ENCODE assay signal across 8 mouse cellular contexts in genomic region chrX:136115419-136115961, GRCm38 (mm10). TPM values are rescaled to one million over a fixed set of nuclear protein-coding genes. Genes with fewer than 3 reads are reported as not detected.
DNase-seq lines count a peak whose midpoint lies in the region; ATAC-seq and TF ChIP-seq lines count a peak whose summit lies in the region.

No protein-coding gene starts in this region.

- 22% methylated on average over 23 of the region's 23 CpGs for WGBS in heart, embryonic 12.5 days
- WGBS in embryonic facial prominence, embryonic 10.5 days, result 26% methylated on average over 23 of the region's 23 CpGs
- WGBS in hindbrain, embryonic 15.5 days, result 26% methylated on average over 23 of the region's 23 CpGs
- 25% methylated on average over 23 of the region's 23 CpGs for WGBS in limb, embryonic 13.5 days
- 8% methylated on average over 23 of the region's 23 CpGs for WGBS in thymus, adult 2 months

- no peak for TF ChIP-seq CTCF in thymus, adult 2 months (IDR thresholded peaks at IDR 0.05; ENCODE audit: borderline replicate concordance, control insufficient read depth, extremely low read depth, insufficient read depth, low read length, poor library complexity)

- H3K27ac ChIP-seq in heart, embryonic 12.5 days (ENCODE audit: poor library complexity, severe bottlenecking), result peak overlapping the region; percentile 51; the same call in 1 of the 2 replicates
- peak overlapping the region; percentile 81 for H3K27ac ChIP-seq in embryonic facial prominence, embryonic 10.5 days (replicated peaks)
- H3K27ac ChIP-seq in hindbrain, embryonic 15.5 days (replicated peaks), result peak overlapping the region; percentile 93
- no peak overlapping the region for H3K27ac ChIP-seq in limb, embryonic 13.5 days
- no peak overlapping the region for H3K27ac ChIP-seq in thymus, adult 2 months (ENCODE audit: control insufficient read depth, insufficient read depth, low read length)

- peak; percentile 79 for ATAC-seq in heart, embryonic 12.5 days (ENCODE audit: insufficient number of reproducible peaks, low FRiP score)
- peak; percentile 100 for ATAC-seq in hindbrain, embryonic 15.5 days (ENCODE audit: low FRiP score, low read depth)
- peak; percentile 99 for ATAC-seq in limb, embryonic 13.5 days (ENCODE audit: low FRiP score, low read depth)

- TF ChIP-seq POLR2A in thymus, adult 2 months (IDR thresholded peaks at IDR 0.05; ENCODE audit: control insufficient read depth, extremely low read depth, insufficient read depth, low read length, poor library complexity), result no peak

- H3K4me3 ChIP-seq in heart, embryonic 12.5 days, result peak overlapping the region; percentile 49
- H3K4me3 ChIP-seq in embryonic facial prominence, embryonic 10.5 days, result peak overlapping the region; percentile 59
- peak overlapping the region; percentile 49 for H3K4me3 ChIP-seq in hindbrain, embryonic 15.5 days
- peak overlapping the region; percentile 46 for H3K4me3 ChIP-seq in limb, embryonic 13.5 days
- no peak overlapping the region for H3K4me3 ChIP-seq in thymus, adult 2 months (ENCODE audit: control insufficient read depth, insufficient read depth, low read length)

- no peaks in the 10 kb centered on the region for H3K9me3 ChIP-seq in heart, embryonic 12.5 days (replicated peaks)
- H3K9me3 ChIP-seq in embryonic facial prominence, embryonic 10.5 days, result no peaks in the 10 kb centered on the region
- H3K9me3 ChIP-seq in hindbrain, embryonic 15.5 days, result no peaks in the 10 kb centered on the region
- H3K9me3 ChIP-seq in limb, embryonic 13.5 days, result no peaks in the 10 kb centered on the region

- no peak for DNase-seq in heart, adult 18-20 months
- DNase-seq in ZHBTc4 (ENCODE audit: low read depth, low spot score), result peak; percentile 78
- DNase-seq in embryonic facial prominence, embryonic 10.5 days (ENCODE audit: low spot score), result peak; percentile 84
- DNase-seq in retina, embryonic 14.5 days (ENCODE audit: low spot score), result peak; percentile 77
- DNase-seq in thymus, adult 2 months, result no peak

- 0 out of 2 replicates have a peak, but pooled peaks cover 13% of the 10 kb centered on the region for H3K27me3 ChIP-seq in heart, embryonic 12.5 days (replicated peaks)
- H3K27me3 ChIP-seq in embryonic facial prominence, embryonic 10.5 days (replicated peaks; ENCODE audit: low read depth, poor library complexity, severe bottlenecking), result peaks cover 36% of the 10 kb centered on the region
- H3K27me3 ChIP-seq in hindbrain, embryonic 15.5 days, result 0 out of 2 replicates have a peak, but pooled peaks cover 3% of the 10 kb centered on the region
- H3K27me3 ChIP-seq in limb, embryonic 13.5 days, result peaks cover 38% of the 10 kb centered on the region; the same call in 1 of the 2 replicates
- H3K27me3 ChIP-seq in thymus, adult 2 months (ENCODE audit: control insufficient read depth, insufficient read depth, low read length), result no peaks in the 10 kb centered on the region

- peak overlapping the region; percentile 68 for H3K4me2 ChIP-seq in heart, embryonic 12.5 days
- peak overlapping the region; percentile 53 for H3K4me2 ChIP-seq in hindbrain, embryonic 15.5 days
- H3K4me2 ChIP-seq in limb, embryonic 13.5 days (replicated peaks), result peak overlapping the region; percentile 62

- no peak overlapping the region for H3K9ac ChIP-seq in heart, embryonic 12.5 days
- H3K9ac ChIP-seq in hindbrain, embryonic 15.5 days, result peak overlapping the region; percentile 37; the same call in 1 of the 2 replicates
- peak overlapping the region; percentile 53 for H3K9ac ChIP-seq in limb, embryonic 13.5 days

- H3K4me1 ChIP-seq in heart, embryonic 12.5 days (replicated peaks), result no peaks in the 10 kb centered on the region
- no peaks in the 10 kb centered on the region for H3K4me1 ChIP-seq in embryonic facial prominence, embryonic 10.5 days
- no peaks in the 10 kb centered on the region; the same call in 1 of the 2 replicates for H3K4me1 ChIP-seq in hindbrain, embryonic 15.5 days (replicated peaks)
- H3K4me1 ChIP-seq in limb, embryonic 13.5 days, result no peaks in the 10 kb centered on the region
- no peaks in the 10 kb centered on the region for H3K4me1 ChIP-seq in thymus, adult 2 months (replicated peaks; ENCODE audit: control insufficient read depth, insufficient read depth, low read length)

- no peaks in the 10 kb centered on the region for H3K36me3 ChIP-seq in heart, embryonic 12.5 days
- no peaks in the 10 kb centered on the region for H3K36me3 ChIP-seq in embryonic facial prominence, embryonic 10.5 days (replicated peaks)
- H3K36me3 ChIP-seq in hindbrain, embryonic 15.5 days, result no peaks in the 10 kb centered on the region
- H3K36me3 ChIP-seq in limb, embryonic 13.5 days, result no peaks in the 10 kb centered on the region
- no peaks in the 10 kb centered on the region for H3K36me3 ChIP-seq in thymus, adult 2 months (ENCODE audit: control insufficient read depth, insufficient read depth, low read length)

RNA-seq across cellular contexts. Expression of gene Bex4, which starts 23.3 kb away (rescaled TPM):
- 216 and 218 TPM in 2 replicates for polyA plus RNA-seq in heart, embryonic 12.5 days (2016; fragmentation: Nextera tagmentation; extraction: Ambion mirVana)
- under 1 TPM; 0.87 to 0.98 TPM for total RNA-seq in heart, adult 18-20 months (2021)
- 96.6 and 96.9 TPM in 2 replicates for polyA plus RNA-seq in embryonic facial prominence, embryonic 10.5 days (2016; fragmentation: Nextera tagmentation; extraction: Ambion mirVana)
- 142 and 146 TPM in 2 replicates for polyA plus RNA-seq in hindbrain, embryonic 15.5 days (2015; fragmentation: Nextera tagmentation; extraction: Ambion mirVana)
- 59.2 and 60.1 TPM in 2 replicates for polyA plus RNA-seq in limb, embryonic 13.5 days (2015; fragmentation: Nextera tagmentation; extraction: Ambion mirVana)
- not detected in 2 replicates for polyA plus RNA-seq in thymus, adult 2 months (2012; rRNA removed)

RNA-seq across cellular contexts. Expression of gene Nxf3, which starts 30.4 kb away (rescaled TPM):
- 0.68 and 0.78 TPM in 2 replicates for polyA plus RNA-seq in heart, embryonic 12.5 days (2016; fragmentation: Nextera tagmentation; extraction: Ambion mirVana)
- total RNA-seq in heart, adult 18-20 months (2021), result not detected
- not detected in 2 replicates for polyA plus RNA-seq in embryonic facial prominence, embryonic 10.5 days (2016; fragmentation: Nextera tagmentation; extraction: Ambion mirVana)
- polyA plus RNA-seq in hindbrain, embryonic 15.5 days (2015; fragmentation: Nextera tagmentation; extraction: Ambion mirVana), result not detected in 2 replicates
- polyA plus RNA-seq in limb, embryonic 13.5 days (2015; fragmentation: Nextera tagmentation; extraction: Ambion mirVana), result not detected in 2 replicates
- 0.03 TPM in 1 of 2 replicates, not detected in the other for polyA plus RNA-seq in thymus, adult 2 months (2012; rRNA removed)

RNA-seq across cellular contexts. Expression of gene Bex2, which starts 47.5 kb away (rescaled TPM):
- 44.0 and 50.0 TPM in 2 replicates for polyA plus RNA-seq in heart, embryonic 12.5 days (2016; fragmentation: Nextera tagmentation; extraction: Ambion mirVana)
- total RNA-seq in heart, adult 18-20 months (2021), result not detected
- 249 and 257 TPM in 2 replicates for polyA plus RNA-seq in embryonic facial prominence, embryonic 10.5 days (2016; fragmentation: Nextera tagmentation; extraction: Ambion mirVana)
- 704 and 736 TPM in 2 replicates for polyA plus RNA-seq in hindbrain, embryonic 15.5 days (2015; fragmentation: Nextera tagmentation; extraction: Ambion mirVana)
- 143 and 161 TPM in 2 replicates for polyA plus RNA-seq in limb, embryonic 13.5 days (2015; fragmentation: Nextera tagmentation; extraction: Ambion mirVana)
- 0.64 and 1.1 TPM in 2 replicates for polyA plus RNA-seq in thymus, adult 2 months (2012; rRNA removed)

RNA-seq across cellular contexts. Expression of gene Tceal8, which starts 56.7 kb away (rescaled TPM):
- 265 and 277 TPM in 2 replicates for polyA plus RNA-seq in heart, embryonic 12.5 days (2016; fragmentation: Nextera tagmentation; extraction: Ambion mirVana)
- total RNA-seq in heart, adult 18-20 months (2021), result 10 to 100 TPM; 12.3 to 14.7 TPM
- 209 and 213 TPM in 2 replicates for polyA plus RNA-seq in embryonic facial prominence, embryonic 10.5 days (2016; fragmentation: Nextera tagmentation; extraction: Ambion mirVana)
- polyA plus RNA-seq in hindbrain, embryonic 15.5 days (2015; fragmentation: Nextera tagmentation; extraction: Ambion mirVana), result 119 and 125 TPM in 2 replicates
- polyA plus RNA-seq in limb, embryonic 13.5 days (2015; fragmentation: Nextera tagmentation; extraction: Ambion mirVana), result 217 and 223 TPM in 2 replicates
- polyA plus RNA-seq in thymus, adult 2 months (2012; rRNA removed), result 0.96 and 1.2 TPM in 2 replicates

Comparison
In these comparisons a context has a peak if more than half of its experiments do, and no peak if none do; other contexts are left out.
1. H3K27ac ChIP-seq: peak in heart, embryonic 12.5 days (single experiment), embryonic facial prominence, embryonic 10.5 days (single experiment) and hindbrain, embryonic 15.5 days (single experiment); none in limb, embryonic 13.5 days (single experiment) and thymus, adult 2 months (single experiment).
2. DNase-seq: peak in ZHBTc4 (single experiment), embryonic facial prominence, embryonic 10.5 days (single experiment) and retina, embryonic 14.5 days (single experiment); none in heart, adult 18-20 months (0 of 2) and thymus, adult 2 months (single experiment).
3. RNA of gene Bex4, which starts 23.3 kb away (polyA plus RNA-seq): 216 to 218 TPM in heart, embryonic 12.5 days, 142 to 146 TPM in hindbrain, embryonic 15.5 days, 96.6 to 96.9 TPM in embryonic facial prominence, embryonic 10.5 days and 59.2 to 60.1 TPM in limb, embryonic 13.5 days; not detected in thymus, adult 2 months; every median in the first group is over 10 times any median in the second.
4. RNA of gene Bex2, which starts 47.5 kb away (polyA plus RNA-seq): 704 to 736 TPM in hindbrain, embryonic 15.5 days, 249 to 257 TPM in embryonic facial prominence, embryonic 10.5 days, 143 to 161 TPM in limb, embryonic 13.5 days and 44.0 to 50.0 TPM in heart, embryonic 12.5 days; 0.64 to 1.1 TPM in thymus, adult 2 months; every median in the first group is over 10 times any median in the second.
5. Peak in every context shown above with its lines, with median percentiles within 50 percentile points of each other: ATAC-seq and H3K4me2 ChIP-seq.